In the genomic region with DNA sequence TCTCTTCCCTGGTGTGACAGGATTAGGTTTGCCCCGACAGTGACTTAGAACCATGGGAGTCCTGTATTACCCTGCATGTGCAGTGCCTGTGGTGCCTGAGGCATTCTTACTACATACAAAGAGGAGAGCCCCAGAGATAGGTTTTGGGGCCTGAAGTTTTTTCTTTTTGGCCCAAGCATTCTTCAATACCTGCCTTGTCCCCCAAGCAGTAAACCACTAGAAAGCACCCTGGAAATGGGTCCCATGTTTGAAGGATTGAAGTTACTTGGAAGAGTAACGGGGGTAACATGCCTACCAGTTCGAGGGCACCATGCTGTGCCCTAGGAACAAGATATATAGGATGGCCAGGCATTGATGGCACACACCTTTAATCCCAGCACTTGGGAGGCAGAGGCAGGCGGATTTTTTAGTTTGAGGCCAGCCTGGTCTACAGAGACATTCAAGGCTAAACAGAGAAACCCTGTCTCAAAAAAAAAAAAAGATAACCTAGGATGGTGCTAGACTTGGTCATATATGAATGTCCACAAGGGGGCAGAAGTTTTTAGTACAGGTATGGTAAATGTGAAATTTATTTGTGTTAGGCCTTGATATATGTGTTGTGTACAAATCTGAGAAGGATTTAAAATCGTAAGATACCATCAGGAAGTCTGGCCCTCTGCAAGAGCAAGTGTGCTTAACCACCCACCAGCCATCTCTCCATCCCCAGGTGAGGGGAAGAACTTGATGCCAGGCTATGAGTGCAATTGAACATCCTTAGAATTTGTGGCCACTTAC, we compare ENCODE assay signal across 10 mouse cellular contexts. TPM values are rescaled to one million over a fixed set of nuclear protein-coding genes. Genes with fewer than 3 reads are reported as not detected.
DNase-seq lines count a peak whose midpoint lies in the region; ATAC-seq and TF ChIP-seq lines count a peak whose summit lies in the region.
"Had no signal": no experiment of that assay in that cellular context is flagged by ENCODE, and none has a peak within 500 bp of the region (broad histone marks: within the 10 kb centered on the region; RNA-seq: fewer than 3 reads in every experiment).

No protein-coding gene starts in this region.

- peak; percentile 74 for DNase-seq in CD4-positive helper T cell, adult 2 months (ENCODE audit: low read depth, low spot score)
- peak; percentile 65 for DNase-seq in WW6 (ENCODE audit: low read depth, low spot score)
- DNase-seq in heart, postnatal 25 days (ENCODE audit: low spot score) = no peak
- no peak for DNase-seq in forebrain, embryonic 11.5 days (ENCODE audit: low spot score)

- H3K36me3 ChIP-seq in intestine, postnatal 0 days (ENCODE audit: control insufficient read depth, insufficient read depth) = peaks cover 16% of the 10 kb centered on the region
- peaks cover 12% of the 10 kb centered on the region for H3K36me3 ChIP-seq in intestine, embryonic 16.5 days (ENCODE audit: control insufficient read depth, insufficient read depth, low read length)
- peaks cover 31% of the 10 kb centered on the region for H3K36me3 ChIP-seq in liver, embryonic 12.5 days
- H3K36me3 ChIP-seq in forebrain, embryonic 11.5 days (ENCODE audit: control insufficient read depth, insufficient read depth, low read length) = peaks cover 10% of the 10 kb centered on the region; the same call in 1 of the 2 replicates

- no peak overlapping the region for H3K9ac ChIP-seq in intestine, postnatal 0 days (ENCODE audit: low read depth, low read length)
- H3K9ac ChIP-seq in intestine, embryonic 16.5 days (ENCODE audit: low read depth, low read length) = no peak overlapping the region
- H3K9ac ChIP-seq in liver, embryonic 12.5 days = no peak overlapping the region
- H3K9ac ChIP-seq in forebrain, embryonic 11.5 days (ENCODE audit: low read length) = no peak overlapping the region
- H3K9ac ChIP-seq: midbrain, embryonic 12.5 days had no signal

- peaks cover 4% of the 10 kb centered on the region; the same call in 1 of the 2 replicates for H3K4me1 ChIP-seq in intestine, postnatal 0 days (replicated peaks; ENCODE audit: control insufficient read depth, insufficient read depth, low read length)
- peaks cover 14% of the 10 kb centered on the region for H3K4me1 ChIP-seq in intestine, embryonic 16.5 days (ENCODE audit: control insufficient read depth, insufficient read depth, low read length)
- H3K4me1 ChIP-seq in liver, embryonic 12.5 days = peaks cover 26% of the 10 kb centered on the region
- peaks cover 8% of the 10 kb centered on the region; the same call in 1 of the 2 replicates for H3K4me1 ChIP-seq in forebrain, embryonic 11.5 days (replicated peaks; ENCODE audit: control insufficient read depth, insufficient read depth, low read length)

- no peaks in the 10 kb centered on the region for H3K9me3 ChIP-seq in intestine, postnatal 0 days (ENCODE audit: control insufficient read depth)
- no peaks in the 10 kb centered on the region for H3K9me3 ChIP-seq in intestine, embryonic 16.5 days (ENCODE audit: control insufficient read depth, low read length)
- H3K9me3 ChIP-seq in liver, embryonic 12.5 days (replicated peaks) = no peaks in the 10 kb centered on the region
- H3K9me3 ChIP-seq in forebrain, embryonic 11.5 days (ENCODE audit: control insufficient read depth, low read length) = no peaks in the 10 kb centered on the region
- H3K9me3 ChIP-seq: midbrain, embryonic 12.5 days had no signal

- intact Hi-C loops in heart, postnatal 25 days (cut with DNase I) = loop anchor here (1.0 to 5.0 kb wide), 3 partner anchors 82 to 199 kb away; a partner anchor contains a TSS

- no peak overlapping the region for H3K27ac ChIP-seq in intestine, postnatal 0 days (ENCODE audit: low read depth, low read length)
- no peak overlapping the region for H3K27ac ChIP-seq in intestine, embryonic 16.5 days (ENCODE audit: low read length)
- peak overlapping the region; percentile 0; the same call in 1 of the 2 replicates for H3K27ac ChIP-seq in liver, embryonic 12.5 days
- no peak overlapping the region for H3K27ac ChIP-seq in forebrain, embryonic 11.5 days (ENCODE audit: low read depth, low read length)
- H3K27ac ChIP-seq: midbrain, embryonic 12.5 days had no signal

- WGBS in intestine, postnatal 0 days = 65% methylated on average over 5 of the region's 5 CpGs
- WGBS in intestine, embryonic 16.5 days = 70% methylated on average over 5 of the region's 5 CpGs
- 45% methylated on average over 5 of the region's 5 CpGs for WGBS in liver, embryonic 12.5 days (ENCODE audit: insufficient replicate concordance)
- WGBS in forebrain, embryonic 11.5 days = 64% methylated on average over 5 of the region's 5 CpGs

- TF ChIP-seq CTCF in intestine, postnatal 0 days (IDR thresholded peaks at IDR 0.05; ENCODE audit: low read depth) = peak; percentile 73

- H3K4me3 ChIP-seq in intestine, postnatal 0 days (ENCODE audit: low read depth, low read length) = no peak overlapping the region
- no peak overlapping the region for H3K4me3 ChIP-seq in intestine, embryonic 16.5 days (ENCODE audit: low read length)
- no peak overlapping the region for H3K4me3 ChIP-seq in liver, embryonic 12.5 days
- H3K4me3 ChIP-seq in forebrain, embryonic 11.5 days (ENCODE audit: low read depth, low read length) = no peak overlapping the region
- H3K4me3 ChIP-seq: midbrain, embryonic 12.5 days had no signal

- no peaks in the 10 kb centered on the region for H3K27me3 ChIP-seq in intestine, postnatal 0 days (replicated peaks; ENCODE audit: control insufficient read depth, insufficient read depth, low read length)
- no peaks in the 10 kb centered on the region for H3K27me3 ChIP-seq in intestine, embryonic 16.5 days (replicated peaks; ENCODE audit: control insufficient read depth, insufficient read depth, low read length)
- H3K27me3 ChIP-seq in liver, embryonic 12.5 days (replicated peaks) = 0 out of 2 replicates have a peak, but pooled peaks cover 5% of the 10 kb centered on the region
- no peaks in the 10 kb centered on the region for H3K27me3 ChIP-seq in forebrain, embryonic 11.5 days (ENCODE audit: control insufficient read depth, insufficient read depth, low read length)
- H3K27me3 ChIP-seq: midbrain, embryonic 12.5 days had no signal

- H3K4me2 ChIP-seq in intestine, postnatal 0 days (replicated peaks; ENCODE audit: low read depth) = no peak overlapping the region
- no peak overlapping the region for H3K4me2 ChIP-seq in intestine, embryonic 16.5 days (ENCODE audit: low read depth, low read length)
- no peak overlapping the region for H3K4me2 ChIP-seq in liver, embryonic 12.5 days
- no peak overlapping the region for H3K4me2 ChIP-seq in forebrain, embryonic 11.5 days (ENCODE audit: low read depth, low read length, severe bottlenecking)
- H3K4me2 ChIP-seq: midbrain, embryonic 12.5 days had no signal

- no peak for ATAC-seq in intestine, postnatal 0 days
- ATAC-seq in intestine, embryonic 16.5 days = no peak
- no peak for ATAC-seq in liver, embryonic 12.5 days
- ATAC-seq in activated CD4-positive, CD25-positive, alpha-beta regulatory T cell, adult 4 months = no peak
- ATAC-seq in forebrain, embryonic 11.5 days (replicated peaks; ENCODE audit: low FRiP score) = no peak

RNA-seq across cellular contexts. Expression of a gene that starts 3.6 kb away (rescaled TPM):
- polyA plus RNA-seq in intestine, postnatal 0 days (2015; fragmentation: Nextera tagmentation; extraction: Ambion mirVana) = 948 and 1,014 TPM in 2 replicates
- polyA plus RNA-seq in intestine, embryonic 16.5 days (2015; fragmentation: Nextera tagmentation; extraction: Ambion mirVana) = 1,403 and 1,521 TPM in 2 replicates
- 1,452 and 1,476 TPM in 2 replicates for polyA plus RNA-seq in liver, embryonic 12.5 days (2016; fragmentation: Nextera tagmentation; extraction: Ambion mirVana)
- polyA plus RNA-seq in activated CD4-positive, CD25-positive, alpha-beta regulatory T cell, adult 4 months (2017; shearing (Covaris generic)) = 1,000 to 10,000 TPM; 2,503 to 2,608 TPM
- total RNA-seq in heart, postnatal 25 days (2021) = 100 to 1,000 TPM; 426 to 434 TPM
- polyA plus RNA-seq in forebrain, embryonic 11.5 days (2014; fragmentation: Nextera tagmentation; extraction: Ambion mirVana) = 1,219 and 1,311 TPM in 2 replicates

RNA-seq across cellular contexts. Expression of a gene that starts 11.4 kb away (rescaled TPM):
- 0.46 and 0.67 TPM in 2 replicates for polyA plus RNA-seq in intestine, postnatal 0 days (2015; fragmentation: Nextera tagmentation; extraction: Ambion mirVana)
- polyA plus RNA-seq in intestine, embryonic 16.5 days (2015; fragmentation: Nextera tagmentation; extraction: Ambion mirVana) = 0.78 and 0.93 TPM in 2 replicates
- 2.8 and 2.9 TPM in 2 replicates for polyA plus RNA-seq in liver, embryonic 12.5 days (2016; fragmentation: Nextera tagmentation; extraction: Ambion mirVana)
- 1 to 10 TPM in 1 of 2 experiments, under 1 TPM in 1; 0.65 to 2.2 TPM for polyA plus RNA-seq in activated CD4-positive, CD25-positive, alpha-beta regulatory T cell, adult 4 months (2017; shearing (Covaris generic))
- under 1 TPM; 0.36 to 0.39 TPM for total RNA-seq in heart, postnatal 25 days (2021)
- polyA plus RNA-seq in forebrain, embryonic 11.5 days (2014; fragmentation: Nextera tagmentation; extraction: Ambion mirVana) = 0.19 TPM in 1 of 2 replicates, not detected in the other

RNA-seq across cellular contexts. Expression of a gene that starts 43.0 kb away (rescaled TPM):
- polyA plus RNA-seq in intestine, postnatal 0 days (2015; fragmentation: Nextera tagmentation; extraction: Ambion mirVana) = 44.7 and 46.1 TPM in 2 replicates
- polyA plus RNA-seq in intestine, embryonic 16.5 days (2015; fragmentation: Nextera tagmentation; extraction: Ambion mirVana) = 54.4 and 55.6 TPM in 2 replicates
- polyA plus RNA-seq in liver, embryonic 12.5 days (2016; fragmentation: Nextera tagmentation; extraction: Ambion mirVana) = 40.0 TPM in 2 replicates
- 10 to 100 TPM; 11.4 to 21.1 TPM for polyA plus RNA-seq in activated CD4-positive, CD25-positive, alpha-beta regulatory T cell, adult 4 months (2017; shearing (Covaris generic))
- total RNA-seq in heart, postnatal 25 days (2021) = 10 to 100 TPM; 77.4 to 78.7 TPM
- polyA plus RNA-seq in forebrain, embryonic 11.5 days (2014; fragmentation: Nextera tagmentation; extraction: Ambion mirVana) = 43.5 and 52.6 TPM in 2 replicates

RNA-seq across cellular contexts. Expression of a gene that starts 52.4 kb away (rescaled TPM):
- polyA plus RNA-seq in intestine, postnatal 0 days (2015; fragmentation: Nextera tagmentation; extraction: Ambion mirVana) = 3.4 and 3.5 TPM in 2 replicates
- 9.3 and 9.6 TPM in 2 replicates for polyA plus RNA-seq in intestine, embryonic 16.5 days (2015; fragmentation: Nextera tagmentation; extraction: Ambion mirVana)
- polyA plus RNA-seq in liver, embryonic 12.5 days (2016; fragmentation: Nextera tagmentation; extraction: Ambion mirVana) = 1.7 and 2.1 TPM in 2 replicates
- not detected for polyA plus RNA-seq in activated CD4-positive, CD25-positive, alpha-beta regulatory T cell, adult 4 months (2017; shearing (Covaris generic))
- total RNA-seq in heart, postnatal 25 days (2021) = 1 to 10 TPM in 1 of 2 experiments, under 1 TPM in 1; 0.56 to 1.1 TPM
- polyA plus RNA-seq in forebrain, embryonic 11.5 days (2014; fragmentation: Nextera tagmentation; extraction: Ambion mirVana) = 2.9 and 4.3 TPM in 2 replicates
- total RNA-seq: hematopoietic stem cell, adult 5-6 weeks had no signal

Comparison
In these comparisons a context has a peak if more than half of its experiments do, and no peak if none do; other contexts are left out.
1. DNase-seq: peak in CD4-positive helper T cell, adult 2 months (single experiment) and WW6 (single experiment); none in heart, postnatal 25 days (single experiment) and forebrain, embryonic 11.5 days (single experiment).